Mouse (Mus musculus) midbrain, embryonic 13.5 days (tissue): ENCODE data around the gene Atg5. TPM values are rescaled to one million over a fixed set of nuclear protein-coding genes. Genes with fewer than 3 reads are reported as not detected.

ENCODE experiments used
- ATAC-seq: fragments of 200-750 bp; cut with Nextera tagmentation; 2 replicates; pipeline ENCODE4 v1.8.0; 2017; ENCODE audit warnings: mild to moderate bottlenecking, moderate TSS enrichment, moderate library complexity
- H3K27ac ChIP-seq: fragments of 300-500 bp; sonication (generic); 2 replicates; pipeline ENCODE4 v1.5.1; 2015; ENCODE audit warnings: inconsistent platforms, mild to moderate bottlenecking, moderate library complexity
- H3K27me3 ChIP-seq: fragments of 300-500 bp; sonication (generic); 2 replicates; pipeline ENCODE4 v1.6.1; 2015; ENCODE audit warnings: mild to moderate bottlenecking, inconsistent platforms
- H3K36me3 ChIP-seq: fragments of 300-500 bp; sonication (generic); 2 replicates; pipeline ENCODE4 v1.6.1; 2015; ENCODE audit warnings: mild to moderate bottlenecking, inconsistent platforms
- H3K4me1 ChIP-seq: fragments of 300-500 bp; sonication (generic); replicated peaks from 2 replicates; pipeline ENCODE4 v1.6.1; 2015; ENCODE audit warnings: inconsistent platforms
- H3K4me2 ChIP-seq: fragments of 300-500 bp; sonication (generic); replicated peaks from 2 replicates; pipeline ENCODE4 v1.6.1; 2015; ENCODE audit warnings: moderate library complexity, mild to moderate bottlenecking, inconsistent platforms
- H3K4me3 ChIP-seq: fragments of 300-500 bp; sonication (generic); replicated peaks from 2 replicates; pipeline ENCODE4 v1.5.1; 2015; ENCODE audit warnings: mild to moderate bottlenecking, inconsistent platforms
- H3K9ac ChIP-seq: fragments of 300-500 bp; sonication (generic); replicated peaks from 2 replicates; pipeline ENCODE4 v1.6.1; 2015; ENCODE audit warnings: mild to moderate bottlenecking, inconsistent platforms
- H3K9me3 ChIP-seq: fragments of 300-500 bp; sonication (generic); 2 replicates; pipeline ENCODE4 v1.6.1; 2016; ENCODE audit warnings: mild to moderate bottlenecking, inconsistent platforms
- WGBS: fragments of 180-500 bp; shearing (Covaris S2); methylation state at CpG from one replicate; pipeline ENCODE4 v1.1.7; 2015; 5-methylcytosine and 5-hydroxymethylcytosine counted together
- polyA plus RNA-seq: library from polyadenylated mRNA; unstranded; fragments of >200 nt; fragmentation: Nextera tagmentation; extraction: Ambion mirVana; gene quantifications from 2 replicates; pipeline ENCODE4 v1.2.1, GENCODE M21; 2015

Atg5 gene
- polyA plus RNA-seq, 1 experiment from 2014 or later = 51.9 TPM

- Histone ChIP-seq H3K9me3 (no peaks in the 10 kb centered on the region), H3K27me3 (no peaks in the 10 kb centered on the region), H3K4me1 (peaks cover 15% of the 10 kb centered on the region), H3K9ac (no peak overlapping the region), H3K4me2 (0 out of 2 replicates have a peak overlapping the region, but pooled peaks have one; percentile 4), H3K4me3 (no peak overlapping the region), H3K27ac (no peak overlapping the region), H3K36me3 (no peaks in the 10 kb centered on the region)
- no peak; the same call in 1 of the 2 replicates for ATAC-seq
- 45% methylated on average over 13 of the region's 13 CpGs for WGBS
Observed at GRCm38 (mm10) chr10:44357316-44357715, 89.2 kb downstream of the Atg5 start.

DNA sequence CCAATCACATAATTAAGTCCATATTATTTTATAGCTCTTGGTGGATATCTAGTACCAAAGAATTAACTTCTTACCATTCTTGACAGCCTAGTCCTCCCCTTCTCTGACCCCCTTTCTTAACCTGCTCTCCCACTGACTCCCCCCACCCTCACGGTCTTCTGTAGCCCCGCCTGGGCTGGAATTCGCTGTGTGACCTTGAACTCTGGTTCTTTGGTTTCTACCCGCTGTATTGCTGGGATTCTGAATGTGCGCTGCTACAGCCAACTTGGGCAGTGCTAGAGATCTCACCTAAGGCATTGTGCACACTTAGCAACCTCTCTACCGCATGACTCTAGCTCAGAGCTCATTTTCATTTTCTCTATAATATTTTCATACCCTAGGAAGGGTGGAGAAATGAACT is 90.7 kb downstream of the Atg5 start:
- Histone ChIP-seq H3K4me1 (peaks cover 15% of the 10 kb centered on the region), H3K9ac (no peak overlapping the region), H3K27ac (no peak overlapping the region), H3K27me3 (no peaks in the 10 kb centered on the region), H3K4me3 (no peak overlapping the region), H3K36me3 (no peaks in the 10 kb centered on the region), H3K4me2 (no peak overlapping the region), H3K9me3 (no peaks in the 10 kb centered on the region)
- ATAC-seq = no peak
- 90% methylated on average over 6 of the region's 6 CpGs for WGBS

DNA sequence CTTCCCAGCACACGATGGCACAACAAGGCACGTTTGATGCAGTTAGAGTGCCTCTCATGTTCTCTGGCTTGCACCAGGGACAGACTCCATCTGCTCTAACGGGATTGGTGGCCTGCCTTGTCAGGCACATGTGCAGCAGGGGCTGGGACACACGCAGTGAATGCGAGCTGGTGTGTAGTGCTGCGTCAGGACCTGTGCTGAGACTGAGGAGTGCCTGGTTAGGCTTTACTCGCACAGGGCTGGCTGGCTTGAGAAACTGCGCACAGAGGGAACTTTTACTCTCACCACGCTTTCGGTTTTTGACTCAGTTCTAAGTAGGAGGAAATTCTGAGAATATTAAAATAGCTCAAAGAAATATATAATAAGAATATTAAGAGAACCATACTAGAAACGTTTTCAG is 92.5 kb downstream of the Atg5 start:
- Histone ChIP-seq H3K4me1 (peaks cover 4% of the 10 kb centered on the region; the same call in 1 of the 2 replicates), H3K9ac (no peak overlapping the region), H3K27ac (no peak overlapping the region), H3K4me3 (no peak overlapping the region), H3K4me2 (no peak overlapping the region), H3K36me3 (no peaks in the 10 kb centered on the region), H3K27me3 (no peaks in the 10 kb centered on the region), H3K9me3 (no peaks in the 10 kb centered on the region)
- 84% methylated on average over 11 of the region's 11 CpGs for WGBS
- ATAC-seq = 0 out of 2 replicates have a peak, but pooled peaks have one; percentile 37

DNA sequence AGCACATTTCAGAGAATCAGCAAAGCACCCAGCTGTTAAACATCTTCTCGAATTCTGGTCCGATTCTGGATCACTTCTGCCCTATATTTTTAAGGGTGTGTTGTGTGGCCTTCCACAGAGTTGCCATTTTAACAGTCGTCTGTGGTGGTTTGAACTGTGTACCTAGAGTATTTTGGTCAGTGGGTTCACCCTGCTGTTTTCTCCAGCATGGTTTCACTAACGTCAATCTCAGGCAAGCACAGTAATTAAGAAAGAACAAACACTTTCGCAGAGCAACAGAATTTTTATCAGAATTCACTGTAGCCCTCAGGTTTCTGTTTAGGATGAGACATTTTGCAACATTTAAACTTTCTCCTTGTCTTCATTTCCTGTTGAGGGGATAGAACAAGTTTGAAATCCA is 94.3 kb downstream of the Atg5 start:
- Histone ChIP-seq H3K27me3 (no peaks in the 10 kb centered on the region), H3K4me2 (no peak overlapping the region), H3K4me1 (peaks cover under 1% of the 10 kb centered on the region; the same call in 1 of the 2 replicates), H3K9ac (no peak overlapping the region), H3K36me3 (no peaks in the 10 kb centered on the region), H3K27ac (no peak overlapping the region), H3K9me3 (no peaks in the 10 kb centered on the region), H3K4me3 (no peak overlapping the region)
- ATAC-seq = no peak
- WGBS = 85% methylated on average over 5 of the region's 5 CpGs

DNA sequence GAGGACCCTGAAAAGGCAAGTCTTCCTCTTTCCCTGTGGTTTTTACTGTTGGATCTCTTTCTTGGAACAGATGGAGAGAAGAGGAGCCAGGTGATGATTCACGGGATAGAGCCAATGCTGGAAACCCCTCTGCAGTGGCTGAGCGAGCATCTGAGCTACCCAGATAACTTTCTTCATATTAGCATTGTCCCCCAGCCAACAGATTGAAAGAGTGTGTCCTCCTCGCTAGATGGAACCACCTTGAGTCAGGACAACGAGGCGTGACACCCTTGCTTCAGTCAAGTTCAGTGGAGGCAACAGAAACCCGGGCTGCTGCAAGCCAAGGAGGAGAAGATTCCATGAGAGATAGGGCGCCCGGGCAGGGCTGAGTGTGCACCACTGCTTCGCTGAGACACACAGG is 94.7 kb downstream of the Atg5 start:
- no peaks in the 10 kb centered on the region for H3K36me3 ChIP-seq
- H3K4me1 ChIP-seq = no peaks in the 10 kb centered on the region
- ATAC-seq = no peak
- no peaks in the 10 kb centered on the region for H3K27me3 ChIP-seq
- no peak overlapping the region for H3K27ac ChIP-seq
- 90% methylated on average over 9 of the region's 9 CpGs for WGBS
- H3K9ac ChIP-seq = no peak overlapping the region
- no peak overlapping the region for H3K4me3 ChIP-seq
- H3K9me3 ChIP-seq = no peaks in the 10 kb centered on the region
- H3K4me2 ChIP-seq = no peak overlapping the region

GRCm38 (mm10) chr10:44366186-44366585 is 98.0 kb downstream of the Atg5 start:
- no peaks in the 10 kb centered on the region for H3K9me3 ChIP-seq
- H3K4me2 ChIP-seq = no peak overlapping the region
- H3K36me3 ChIP-seq = no peaks in the 10 kb centered on the region
- no peak overlapping the region for H3K27ac ChIP-seq
- ATAC-seq = no peak
- WGBS = 81% methylated on average over 2 of the region's 2 CpGs
- H3K4me1 ChIP-seq = no peaks in the 10 kb centered on the region
- H3K4me3 ChIP-seq = no peak overlapping the region
- no peak overlapping the region for H3K9ac ChIP-seq
- no peaks in the 10 kb centered on the region for H3K27me3 ChIP-seq

DNA sequence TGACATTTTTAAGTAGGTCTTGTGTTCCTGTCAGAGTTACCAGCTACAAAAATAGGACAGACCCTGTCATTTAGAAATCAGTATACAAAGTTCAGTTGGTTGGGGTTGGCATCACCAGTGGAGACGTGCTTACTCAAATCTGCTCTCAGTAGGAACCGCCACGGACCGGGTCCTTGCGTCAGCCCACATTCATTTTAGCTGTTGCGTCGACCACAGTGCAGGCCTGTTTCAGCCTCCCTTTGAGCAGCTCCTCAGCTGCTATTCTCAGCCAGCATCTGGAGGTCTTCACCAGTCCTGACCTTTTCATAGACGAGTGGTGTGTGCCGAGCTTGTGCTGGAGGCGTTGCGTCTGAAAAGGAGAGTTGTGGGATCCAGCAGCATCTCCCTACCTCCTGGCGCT is 98.9 kb downstream of the Atg5 start:
- Histone ChIP-seq H3K4me1 (no peaks in the 10 kb centered on the region), H3K4me2 (no peak overlapping the region), H3K4me3 (no peak overlapping the region), H3K9ac (no peak overlapping the region), H3K27me3 (no peaks in the 10 kb centered on the region), H3K36me3 (no peaks in the 10 kb centered on the region), H3K9me3 (no peaks in the 10 kb centered on the region), H3K27ac (no peak overlapping the region)
- WGBS = 91% methylated on average over 12 of the region's 12 CpGs
- ATAC-seq = no peak

DNA sequence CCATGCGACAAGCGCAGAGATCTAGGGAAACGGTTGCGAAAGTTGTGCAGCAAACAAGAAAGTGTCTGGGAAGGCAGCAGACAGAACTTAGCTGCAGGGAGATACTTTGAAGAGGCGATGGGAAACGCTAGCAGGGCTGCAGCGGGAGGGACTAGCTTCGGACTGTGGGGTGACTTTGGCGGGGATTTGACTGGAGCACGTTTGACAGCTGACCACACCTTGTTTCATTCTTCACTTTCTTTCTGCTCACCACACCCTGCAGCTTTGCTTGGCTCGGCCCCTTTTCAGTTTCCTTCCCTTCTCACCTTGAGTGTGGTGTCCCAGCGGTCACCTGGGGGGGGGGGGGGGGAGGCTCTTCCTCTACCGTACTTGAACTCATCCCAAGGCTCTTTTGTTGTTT is 100.4 kb downstream of the Atg5 start:
- 66% methylated on average over 13 of the region's 13 CpGs for WGBS
- Histone ChIP-seq H3K4me3 (no peak overlapping the region), H3K4me2 (no peak overlapping the region), H3K9ac (no peak overlapping the region), H3K27ac (no peak overlapping the region), H3K4me1 (no peaks in the 10 kb centered on the region), H3K36me3 (no peaks in the 10 kb centered on the region), H3K27me3 (no peaks in the 10 kb centered on the region), H3K9me3 (no peaks in the 10 kb centered on the region)
- no peak for ATAC-seq

- no peak overlapping the region for H3K27ac ChIP-seq
- WGBS = 68% methylated on average over 6 of the region's 6 CpGs
- H3K27me3 ChIP-seq = no peaks in the 10 kb centered on the region
- no peaks in the 10 kb centered on the region for H3K9me3 ChIP-seq
- no peak overlapping the region for H3K4me3 ChIP-seq
- H3K4me2 ChIP-seq = no peak overlapping the region
- no peak for ATAC-seq
- no peak overlapping the region for H3K9ac ChIP-seq
- H3K36me3 ChIP-seq = no peaks in the 10 kb centered on the region
- H3K4me1 ChIP-seq = no peaks in the 10 kb centered on the region
Observed at GRCm38 (mm10) chr10:44370666-44371065, 102.5 kb downstream of the Atg5 start.

DNA sequence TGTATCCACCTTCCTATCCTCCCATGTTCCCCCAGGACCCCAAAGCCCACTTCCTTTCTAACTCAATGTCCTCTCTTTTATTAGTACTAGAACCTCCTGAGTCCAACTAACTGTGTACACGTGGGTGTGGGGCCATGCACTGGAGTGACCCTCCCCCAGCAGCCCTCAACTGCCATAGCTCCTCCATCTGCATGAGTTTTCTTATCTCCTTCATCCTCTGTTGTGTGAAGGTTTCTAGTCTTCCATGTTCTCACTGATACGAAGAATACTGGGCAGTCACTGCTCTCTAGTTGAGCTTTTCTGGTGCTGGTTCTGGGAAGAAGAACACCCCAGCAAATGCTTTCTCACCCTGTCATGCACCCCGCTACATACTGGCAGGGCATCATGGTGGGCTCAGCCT is 104.1 kb downstream of the Atg5 start:
- H3K4me3 ChIP-seq = no peak overlapping the region
- no peaks in the 10 kb centered on the region for H3K4me1 ChIP-seq
- H3K36me3 ChIP-seq = no peaks in the 10 kb centered on the region
- no peak overlapping the region for H3K4me2 ChIP-seq
- H3K9ac ChIP-seq = no peak overlapping the region
- no peaks in the 10 kb centered on the region for H3K27me3 ChIP-seq
- no peak overlapping the region for H3K27ac ChIP-seq
- 82% methylated on average over 3 of the region's 3 CpGs for WGBS
- H3K9me3 ChIP-seq = no peaks in the 10 kb centered on the region
- ATAC-seq = no peak

GRCm38 (mm10) chr10:44374678-44375077 is 106.5 kb downstream of the Atg5 start:
- H3K4me1 ChIP-seq = no peaks in the 10 kb centered on the region
- no peak for ATAC-seq
- H3K27me3 ChIP-seq = no peaks in the 10 kb centered on the region
- H3K27ac ChIP-seq = no peak overlapping the region
- 81% methylated on average over 2 of the region's 2 CpGs for WGBS
- H3K36me3 ChIP-seq = no peaks in the 10 kb centered on the region
- no peak overlapping the region for H3K4me3 ChIP-seq
- no peak overlapping the region for H3K9ac ChIP-seq
- H3K9me3 ChIP-seq = no peaks in the 10 kb centered on the region
- no peak overlapping the region for H3K4me2 ChIP-seq

- H3K4me2 ChIP-seq = no peak overlapping the region
- ATAC-seq = no peak
- H3K9me3 ChIP-seq = no peaks in the 10 kb centered on the region
- H3K4me1 ChIP-seq = peaks cover 6% of the 10 kb centered on the region
- H3K27me3 ChIP-seq = no peaks in the 10 kb centered on the region
- H3K27ac ChIP-seq = no peak overlapping the region
- no peak overlapping the region for H3K4me3 ChIP-seq
- no peak overlapping the region for H3K9ac ChIP-seq
- H3K36me3 ChIP-seq = no peaks in the 10 kb centered on the region
- 97% methylated on average over 1 of the region's 1 CpGs for WGBS
Observed at GRCm38 (mm10) chr10:44375501-44375900, 107.3 kb downstream of the Atg5 start.

- no peak for ATAC-seq
- Histone ChIP-seq H3K4me3 (no peak overlapping the region), H3K4me2 (no peak overlapping the region), H3K9ac (no peak overlapping the region), H3K27me3 (no peaks in the 10 kb centered on the region), H3K9me3 (no peaks in the 10 kb centered on the region), H3K27ac (no peak overlapping the region), H3K4me1 (peaks cover 15% of the 10 kb centered on the region), H3K36me3 (no peaks in the 10 kb centered on the region)
- 83% methylated on average over 5 of the region's 5 CpGs for WGBS
Observed at GRCm38 (mm10) chr10:44377821-44378220, 109.7 kb downstream of the Atg5 start.
